ENCODE assay signal across 8 mouse cellular contexts in the genomic region with DNA sequence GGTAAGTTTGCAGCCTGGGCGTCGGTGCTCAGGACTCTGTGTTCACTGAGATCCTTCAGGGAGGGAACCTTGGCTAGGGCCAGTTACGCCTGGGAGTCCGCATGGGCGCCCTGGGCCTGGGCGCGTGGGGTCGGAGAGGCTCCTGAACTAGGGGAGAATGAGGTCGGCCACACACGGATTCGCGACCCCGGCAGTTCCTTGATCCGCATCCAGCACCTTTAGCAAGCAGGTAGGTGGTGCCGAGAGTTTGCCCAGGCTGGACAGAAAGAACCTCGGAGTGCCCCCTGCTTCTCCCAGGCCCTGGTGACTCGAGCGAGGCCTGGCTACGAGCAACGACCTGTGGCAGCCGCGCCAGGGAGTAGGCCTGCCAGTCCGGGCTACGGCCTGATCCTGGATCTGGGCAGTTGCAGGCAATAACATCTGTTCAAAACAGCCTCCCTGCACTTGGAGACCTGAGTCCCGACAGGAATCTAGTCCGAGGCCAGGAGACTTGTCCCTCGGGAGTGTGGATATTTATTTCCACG. TPM values are rescaled to one million over a fixed set of nuclear protein-coding genes. Genes with fewer than 3 reads are reported as not detected.
DNase-seq lines count a peak whose midpoint lies in the region; ATAC-seq and TF ChIP-seq lines count a peak whose summit lies in the region.

No protein-coding gene starts in this region.

- DNase-seq in embryo, embryonic 10.5 days (ENCODE audit: low spot score) = peak; percentile 32
- no peak for DNase-seq in embryo, embryonic 11 days
- no peak for DNase-seq in forebrain, embryonic 11.5 days (ENCODE audit: low spot score)
- DNase-seq in limb, embryonic 11.5 days (ENCODE audit: low spot score) = no peak
- DNase-seq in right cerebral cortex, adult 18-20 months = no peak
- no peak for DNase-seq in Muller cell, postnatal 12 days (ENCODE audit: inconsistent ontology term)

- no peaks in the 10 kb centered on the region for H3K79me2 ChIP-seq in myocyte (ENCODE audit: control insufficient read depth, insufficient read depth)

- peak overlapping the region; percentile 5 for H3ac ChIP-seq in myocyte (ENCODE audit: control insufficient read depth, insufficient read length)

- peak overlapping the region; percentile 73 for H3K9ac ChIP-seq in forebrain, embryonic 11.5 days (ENCODE audit: low read length)
- peak overlapping the region; percentile 68 for H3K9ac ChIP-seq in limb, embryonic 11.5 days (ENCODE audit: low read length)

- 15% methylated on average over 28 of the region's 28 CpGs for WGBS in forebrain, embryonic 11.5 days
- 15% methylated on average over 28 of the region's 28 CpGs for WGBS in limb, embryonic 11.5 days

- H3K27me3 ChIP-seq in E14TG2a.4 (ENCODE audit: insufficient read depth, low read length) = no peaks in the 10 kb centered on the region
- no peaks in the 10 kb centered on the region for H3K27me3 ChIP-seq in forebrain, embryonic 11.5 days (ENCODE audit: control insufficient read depth, insufficient read depth, low read length)
- no peaks in the 10 kb centered on the region for H3K27me3 ChIP-seq in limb, embryonic 11.5 days (ENCODE audit: control insufficient read depth, insufficient read depth, low read length)
- no peaks in the 10 kb centered on the region for H3K27me3 ChIP-seq in myocyte (ENCODE audit: control insufficient read depth, insufficient read depth, insufficient read length)

- H3K9me3 ChIP-seq in E14TG2a.4 (ENCODE audit: low read length) = no peaks in the 10 kb centered on the region
- no peaks in the 10 kb centered on the region for H3K9me3 ChIP-seq in forebrain, embryonic 11.5 days (ENCODE audit: control insufficient read depth, low read length)
- H3K9me3 ChIP-seq in limb, embryonic 11.5 days (ENCODE audit: control insufficient read depth, low read length) = no peaks in the 10 kb centered on the region

- no peak for TF ChIP-seq POLR2A in myocyte (IDR thresholded peaks at IDR 0.05; ENCODE audit: insufficient read length, low read depth)

- peaks cover 52% of the 10 kb centered on the region for H3K4me1 ChIP-seq in E14TG2a.4 (replicated peaks; ENCODE audit: low read depth, low read length)
- peaks cover 4% of the 10 kb centered on the region; the same call in 1 of the 2 replicates for H3K4me1 ChIP-seq in forebrain, embryonic 11.5 days (replicated peaks; ENCODE audit: control insufficient read depth, insufficient read depth, low read length)
- H3K4me1 ChIP-seq in limb, embryonic 11.5 days (ENCODE audit: control insufficient read depth, insufficient read depth, low read length) = peaks cover 2% of the 10 kb centered on the region

- no peak overlapping the region for H3K27ac ChIP-seq in forebrain, embryonic 11.5 days (ENCODE audit: low read depth, low read length)
- 0 out of 2 replicates have a peak overlapping the region, but pooled peaks have one; percentile 1 for H3K27ac ChIP-seq in limb, embryonic 11.5 days (replicated peaks; ENCODE audit: low read depth, low read length)

- peak overlapping the region; percentile 86 for H3K4me2 ChIP-seq in forebrain, embryonic 11.5 days (ENCODE audit: low read depth, low read length, severe bottlenecking)
- H3K4me2 ChIP-seq in limb, embryonic 11.5 days (ENCODE audit: low read depth, severe bottlenecking) = peak overlapping the region; percentile 62
- H3K4me2 ChIP-seq in myocyte (ENCODE audit: low read depth) = peak overlapping the region; percentile 99

- peak; percentile 40 for ATAC-seq in forebrain, embryonic 11.5 days (replicated peaks; ENCODE audit: low FRiP score)
- ATAC-seq in limb, embryonic 11.5 days (ENCODE audit: insufficient number of reproducible peaks, low FRiP score, low TSS enrichment, low read depth) = peak; percentile 13; the same call in 1 of the 2 replicates

- H3K4me3 ChIP-seq in E14TG2a.4 (replicated peaks; ENCODE audit: low read length) (peak overlapping the region; percentile 87), myocyte (peak overlapping the region; percentile 57)
- peak overlapping the region; percentile 56 for H3K4me3 ChIP-seq in forebrain, embryonic 11.5 days (ENCODE audit: low read depth, low read length)
- peak overlapping the region; percentile 58 for H3K4me3 ChIP-seq in limb, embryonic 11.5 days (ENCODE audit: low read depth, low read length)

- H3K36me3 ChIP-seq in E14TG2a.4 (ENCODE audit: insufficient read depth, low read length) = peaks cover 34% of the 10 kb centered on the region
- no peaks in the 10 kb centered on the region for H3K36me3 ChIP-seq in forebrain, embryonic 11.5 days (ENCODE audit: control insufficient read depth, insufficient read depth, low read length)
- H3K36me3 ChIP-seq in limb, embryonic 11.5 days (ENCODE audit: control insufficient read depth, insufficient read depth, low read length) = no peaks in the 10 kb centered on the region
- peaks cover 8% of the 10 kb centered on the region for H3K36me3 ChIP-seq in myocyte (ENCODE audit: control insufficient read depth, insufficient read depth)

- TF ChIP-seq CTCF in E14TG2a.4 (conservative IDR thresholded peaks at IDR 0.05; ENCODE audit: low read length) = no peak

TF ChIP-seq in myocyte, 11 proteins besides CTCF, POLR2A, EP300 and RAD21:
- TF ChIP-seq MYOD1 (IDR thresholded peaks at IDR 0.05; ENCODE audit: control insufficient read depth in 1 of 3, insufficient read length in 2 of 3, low read depth in 2 of 3) (no peak), CEBPB (IDR thresholded peaks at IDR 0.05; ENCODE audit: insufficient read depth, poor library complexity, severe bottlenecking) (no peak), MYOG (IDR thresholded peaks at IDR 0.05; ENCODE audit: control insufficient read depth in 1 of 3, insufficient read depth in 1 of 3, insufficient read length in 2 of 3, low read depth in 2 of 3) (no peak), REST (IDR thresholded peaks at IDR 0.05; ENCODE audit: insufficient read depth, insufficient read length) (no peak)

RNA-seq across cellular contexts. Expression of a gene that starts 0.3 kb away (rescaled TPM):
- polyA plus RNA-seq in forebrain, embryonic 11.5 days (2014; fragmentation: Nextera tagmentation; extraction: Ambion mirVana) = 16.6 and 17.1 TPM in 2 replicates
- polyA plus RNA-seq in limb, embryonic 11.5 days (2014; fragmentation: Nextera tagmentation; extraction: Ambion mirVana) = 17.1 and 17.9 TPM in 2 replicates
- 16.6 TPM for polyA plus RNA-seq in myocyte (2012; fragmentation: generic; extraction: Trizol)

RNA-seq across cellular contexts. Expression of a gene that starts 27.3 kb away (rescaled TPM):
- 30.6 and 31.4 TPM in 2 replicates for polyA plus RNA-seq in forebrain, embryonic 11.5 days (2014; fragmentation: Nextera tagmentation; extraction: Ambion mirVana)
- polyA plus RNA-seq in limb, embryonic 11.5 days (2014; fragmentation: Nextera tagmentation; extraction: Ambion mirVana) = 25.3 and 27.3 TPM in 2 replicates
- polyA plus RNA-seq in myocyte (2012; fragmentation: generic; extraction: Trizol) = 33.6 TPM

RNA-seq across cellular contexts. Expression of a gene that starts 28.1 kb away (rescaled TPM):
- 66.3 and 66.5 TPM in 2 replicates for polyA plus RNA-seq in forebrain, embryonic 11.5 days (2014; fragmentation: Nextera tagmentation; extraction: Ambion mirVana)
- 57.0 and 62.0 TPM in 2 replicates for polyA plus RNA-seq in limb, embryonic 11.5 days (2014; fragmentation: Nextera tagmentation; extraction: Ambion mirVana)
- 26.2 TPM for polyA plus RNA-seq in myocyte (2012; fragmentation: generic; extraction: Trizol)

RNA-seq across cellular contexts. Expression of a gene that starts 47.1 kb away (rescaled TPM):
- 9.3 and 10.3 TPM in 2 replicates for polyA plus RNA-seq in forebrain, embryonic 11.5 days (2014; fragmentation: Nextera tagmentation; extraction: Ambion mirVana)
- polyA plus RNA-seq in limb, embryonic 11.5 days (2014; fragmentation: Nextera tagmentation; extraction: Ambion mirVana) = 3.7 and 5.2 TPM in 2 replicates
- polyA plus RNA-seq in myocyte (2012; fragmentation: generic; extraction: Trizol) = 9.4 TPM

RNA-seq across cellular contexts. Expression of a gene that starts 47.4 kb away (rescaled TPM):
- 92.2 and 93.0 TPM in 2 replicates for polyA plus RNA-seq in forebrain, embryonic 11.5 days (2014; fragmentation: Nextera tagmentation; extraction: Ambion mirVana)
- polyA plus RNA-seq in limb, embryonic 11.5 days (2014; fragmentation: Nextera tagmentation; extraction: Ambion mirVana) = 48.7 and 49.6 TPM in 2 replicates
- 58.4 TPM for polyA plus RNA-seq in myocyte (2012; fragmentation: generic; extraction: Trizol)
